Mouse (Mus musculus) liver, adult 2 months (tissue): ENCODE results near the gene Tmem132d. TPM values are rescaled to one million over a fixed set of nuclear protein-coding genes. Genes with fewer than 3 reads are reported as not detected.

Experiments
- DNase-seq: peaks from one replicate; pipeline ENCODE4 v3.0.0-alpha.2; 2011; ENCODE audit warnings: low read depth, low spot score; ENCODE audit errors: extremely low read depth
- H3K27ac ChIP-seq: fragments of 200-500 bp; replicated peaks from 2 replicates; pipeline ENCODE4 v1.5.1; 2012; ENCODE audit warnings: low read depth, mild to moderate bottlenecking, control low read depth, inconsistent platforms, low read length; ENCODE audit not compliant: insufficient read depth
- H3K27me3 ChIP-seq: fragments of 200-500 bp; 2 replicates; pipeline ENCODE4 v1.6.1; 2012; ENCODE audit warnings: mild to moderate bottlenecking, moderate library complexity, low read length, inconsistent platforms; ENCODE audit not compliant: control insufficient read depth, insufficient read depth
- H3K36me3 ChIP-seq: fragments of 200-500 bp; 2 replicates; pipeline ENCODE4 v1.6.1; 2012; ENCODE audit warnings: low read length, inconsistent platforms; ENCODE audit not compliant: control insufficient read depth, insufficient read depth
- H3K4me1 ChIP-seq: fragments of 200-500 bp; 2 replicates; pipeline ENCODE4 v1.6.1; 2011; ENCODE audit warnings: low read length; ENCODE audit not compliant: control insufficient read depth, insufficient read depth
- H3K4me3 ChIP-seq: fragments of 200-500 bp; 2 replicates; pipeline ENCODE4 v1.5.1; 2011; ENCODE audit warnings: low read depth, mild to moderate bottlenecking, control low read depth, low read length, moderate library complexity; ENCODE audit not compliant: insufficient read depth
- H3K79me2 ChIP-seq: fragments of 200-500 bp; 2 replicates; pipeline ENCODE4 v1.6.1; 2012; ENCODE audit warnings: inconsistent platforms, mild to moderate bottlenecking, low read length, moderate library complexity; ENCODE audit not compliant: control insufficient read depth, insufficient read depth
- H3K9ac ChIP-seq: fragments of 200-500 bp; 2 replicates; pipeline ENCODE4 v1.6.1; 2012; ENCODE audit warnings: low read depth, mild to moderate bottlenecking, control low read depth, inconsistent platforms, low read length
- CTCF ChIP-seq: fragments of 200-500 bp; IDR thresholded peaks from 2 replicates; pipeline ENCODE4 v1.5.1; 2011; ENCODE audit warnings: low read depth, low read length, control low read depth
- POLR2A ChIP-seq: fragments of 200-500 bp; IDR thresholded peaks from 2 replicates; pipeline ENCODE4 v1.6.1; 2011; ENCODE audit warnings: low read length, control low read depth; ENCODE audit not compliant: insufficient read depth; ENCODE audit errors: extremely low read depth
- WGBS: fragments of 180-500 bp; shearing (Covaris S2); methylation state at CpG from one replicate; pipeline ENCODE4 v1.1.7; 2018; 5-methylcytosine and 5-hydroxymethylcytosine counted together
- polyA plus RNA-seq: library from polyadenylated mRNA; depleted of rRNA; stranded (reverse); fragments of >200 nt; gene quantifications from 2 replicates; pipeline ENCODE4 v1.2.3, GENCODE M21; 2012
- total RNA-seq: library from RNA; depleted of rRNA; stranded (reverse); fragments of >200 nt; gene quantifications from 2 replicates; pipeline ENCODE4 v1.2.3, GENCODE M21; 2014

Tmem132d gene
- total and polyA plus RNA-seq, 2 experiments: not detected

DNA sequence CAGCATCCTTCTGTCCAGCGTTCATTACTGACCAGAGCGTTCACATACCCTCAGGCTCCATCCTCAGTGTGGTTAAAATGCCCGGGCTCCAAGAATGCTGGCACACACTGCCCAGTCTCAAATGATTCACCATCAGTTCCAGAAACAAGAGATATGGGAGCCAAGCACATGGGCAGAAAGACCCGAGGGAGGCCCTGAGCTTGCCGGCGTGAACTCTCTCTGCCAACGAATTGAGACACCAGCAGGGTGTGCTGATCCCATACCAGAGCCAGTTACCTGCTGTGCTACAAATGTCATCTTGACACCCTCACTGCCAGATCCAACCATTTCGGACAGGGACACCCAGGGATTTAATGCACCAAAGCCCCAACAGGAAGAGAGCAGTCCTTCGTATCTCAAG is 25.3 kb downstream of the Tmem132d start:
- no peak for DNase-seq
- Histone ChIP-seq H3K79me2 (no peaks in the 10 kb centered on the region), H3K4me3 (no peak overlapping the region), H3K27me3 (no peaks in the 10 kb centered on the region), H3K36me3 (no peaks in the 10 kb centered on the region), H3K27ac (no peak overlapping the region), H3K9ac (no peak overlapping the region), H3K4me1 (no peaks in the 10 kb centered on the region)
- WGBS: 80% methylated on average over 9 of the region's 9 CpGs
- TF ChIP-seq POLR2A: no peak
- no peak for TF ChIP-seq CTCF

DNA sequence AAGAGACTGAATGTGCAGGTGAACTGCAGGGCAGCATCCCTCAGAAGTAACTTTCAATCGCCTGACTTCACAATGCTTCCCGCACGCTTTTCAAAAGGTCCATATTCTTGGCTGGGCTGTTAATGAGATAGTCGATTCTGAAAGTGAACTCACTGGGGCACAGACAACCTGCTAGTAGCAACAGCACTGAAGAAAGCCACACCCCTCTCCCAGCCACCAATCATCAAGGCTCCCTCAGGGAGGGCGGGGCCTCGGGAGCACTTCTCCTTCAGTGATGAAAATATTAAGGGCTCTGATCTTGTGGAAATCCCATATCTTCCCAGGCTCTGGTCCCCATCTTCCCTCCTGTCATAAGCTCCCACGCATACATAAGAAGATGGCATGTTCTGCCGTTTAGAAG is 27.8 kb downstream of the Tmem132d start:
- no peak for DNase-seq
- Histone ChIP-seq H3K9ac (no peak overlapping the region), H3K36me3 (no peaks in the 10 kb centered on the region), H3K79me2 (no peaks in the 10 kb centered on the region), H3K27ac (no peak overlapping the region), H3K27me3 (no peaks in the 10 kb centered on the region), H3K4me3 (no peak overlapping the region), H3K4me1 (no peaks in the 10 kb centered on the region)
- 88% methylated on average over 8 of the region's 8 CpGs for WGBS
- TF ChIP-seq POLR2A (no peak), CTCF (no peak)

DNA sequence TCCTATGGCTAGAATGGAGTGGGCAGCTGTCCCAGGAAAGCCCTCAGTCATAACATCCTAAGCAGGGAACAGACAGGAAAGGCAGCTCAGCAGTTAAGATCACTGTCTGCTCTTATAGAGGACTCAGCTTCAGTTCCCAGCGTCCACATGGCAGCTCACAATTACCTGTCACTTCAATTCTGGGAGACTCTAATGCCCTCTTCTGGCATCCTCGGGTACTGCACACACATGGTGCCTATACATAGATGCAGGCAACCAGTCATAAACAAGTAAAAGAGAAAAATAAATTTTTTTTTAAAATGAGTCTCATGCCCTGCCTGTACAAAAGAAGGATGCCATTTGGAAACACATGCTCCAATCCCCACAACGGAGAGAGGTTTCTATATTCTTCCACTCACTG is 28.7 kb downstream of the Tmem132d start:
- Histone ChIP-seq H3K9ac (no peak overlapping the region), H3K79me2 (no peaks in the 10 kb centered on the region), H3K27me3 (no peaks in the 10 kb centered on the region), H3K4me3 (no peak overlapping the region), H3K27ac (no peak overlapping the region), H3K36me3 (no peaks in the 10 kb centered on the region), H3K4me1 (no peaks in the 10 kb centered on the region)
- WGBS: 86% methylated on average over 3 of the region's 3 CpGs
- DNase-seq: no peak
- TF ChIP-seq CTCF (no peak), POLR2A (no peak)

DNA sequence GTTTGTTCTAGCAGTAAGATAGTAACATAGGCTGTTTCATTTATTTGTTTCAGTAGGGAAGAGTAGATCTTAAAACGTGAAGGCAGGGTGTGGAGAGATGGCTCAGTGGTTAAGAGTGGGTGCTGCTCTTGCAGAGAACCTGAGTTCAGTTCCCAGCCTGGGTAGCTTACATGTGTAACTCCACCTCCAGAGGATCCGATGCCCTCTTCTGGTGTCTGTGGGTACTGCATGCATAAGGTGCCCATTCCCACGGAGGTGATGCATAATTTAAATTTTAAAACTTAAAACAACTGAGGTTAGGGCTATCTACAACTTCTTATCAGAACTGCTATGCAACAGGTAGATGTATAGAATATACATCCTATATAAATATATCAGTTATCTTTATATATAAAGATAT is 40.5 kb downstream of the Tmem132d start:
- Histone ChIP-seq H3K9ac (no peak overlapping the region), H3K4me3 (no peak overlapping the region), H3K36me3 (no peaks in the 10 kb centered on the region), H3K27me3 (no peaks in the 10 kb centered on the region), H3K4me1 (no peaks in the 10 kb centered on the region), H3K79me2 (no peaks in the 10 kb centered on the region), H3K27ac (no peak overlapping the region)
- no peak for DNase-seq
- peak; percentile 34; the same call in 1 of the 2 replicates for TF ChIP-seq CTCF
- no peak for TF ChIP-seq POLR2A
- 81% methylated on average over 3 of the region's 3 CpGs for WGBS

DNA sequence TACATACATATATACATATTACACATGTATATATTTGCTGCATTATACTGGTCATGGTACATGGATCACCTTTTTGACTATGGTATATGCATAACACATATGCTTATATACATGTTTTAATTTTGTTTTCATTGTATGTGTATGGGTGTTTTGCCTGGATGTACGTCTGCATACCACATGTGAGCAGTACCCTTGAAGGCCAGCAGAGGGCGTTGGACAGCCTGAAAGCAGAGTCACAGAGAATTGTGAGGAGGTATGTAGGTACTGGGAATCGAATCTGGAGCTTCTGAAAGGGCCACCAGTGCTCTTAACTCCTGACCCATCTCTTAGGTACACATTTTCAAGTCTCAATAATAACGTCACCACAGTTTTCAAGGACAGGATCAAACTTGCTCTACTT is 43.2 kb downstream of the Tmem132d start:
- Histone ChIP-seq H3K27ac (no peak overlapping the region), H3K36me3 (no peaks in the 10 kb centered on the region), H3K27me3 (no peaks in the 10 kb centered on the region), H3K79me2 (no peaks in the 10 kb centered on the region), H3K4me3 (no peak overlapping the region), H3K4me1 (no peaks in the 10 kb centered on the region), H3K9ac (no peak overlapping the region)
- WGBS: 49% methylated on average over 4 of the region's 4 CpGs
- DNase-seq: no peak
- TF ChIP-seq CTCF: peak; percentile 21; the same call in 1 of the 2 replicates
- no peak for TF ChIP-seq POLR2A

DNA sequence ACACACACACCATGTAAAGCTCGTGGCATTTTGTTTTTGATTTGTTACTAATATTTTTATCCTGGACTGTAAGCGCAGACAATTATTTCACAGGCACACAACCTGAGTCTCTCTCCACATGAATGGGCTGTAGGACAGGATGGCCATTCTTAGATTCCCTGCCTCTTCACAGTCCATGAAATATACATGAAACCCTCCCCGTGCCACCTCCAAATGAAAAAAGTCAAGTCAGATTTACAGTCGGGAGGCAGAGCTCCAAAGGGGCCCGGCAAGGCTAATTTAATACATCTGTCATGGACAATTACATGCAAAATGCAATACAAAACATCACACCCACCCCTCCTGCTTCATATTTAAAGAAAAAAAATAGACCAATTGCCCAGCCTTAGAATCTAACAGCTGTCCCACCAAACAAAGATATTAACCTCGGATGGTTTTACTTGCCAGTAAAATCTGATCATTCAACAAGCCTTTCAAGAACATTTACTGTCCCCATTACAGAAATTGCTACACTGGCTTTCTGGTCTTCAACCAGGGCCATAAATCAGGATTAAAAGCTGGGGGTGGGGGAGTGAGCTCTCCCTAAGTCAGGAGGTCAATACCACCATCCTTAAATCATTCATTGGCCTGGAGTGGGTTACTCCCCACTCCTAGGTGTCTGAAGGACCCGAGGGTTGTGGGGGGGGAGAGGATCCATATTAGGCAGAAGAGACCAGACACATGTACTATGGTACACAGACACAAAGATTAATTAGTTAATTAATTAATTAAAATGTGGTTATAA is 44.3 kb downstream of the Tmem132d start:
- no peaks in the 10 kb centered on the region for H3K4me1 ChIP-seq
- H3K9ac ChIP-seq: no peak overlapping the region
- 76% methylated on average over 7 of the region's 7 CpGs for WGBS
- no peak overlapping the region for H3K27ac ChIP-seq
- no peaks in the 10 kb centered on the region for H3K36me3 ChIP-seq
- H3K27me3 ChIP-seq: no peaks in the 10 kb centered on the region
- no peaks in the 10 kb centered on the region for H3K79me2 ChIP-seq
- H3K4me3 ChIP-seq: no peak overlapping the region
- no peak for TF ChIP-seq POLR2A
- TF ChIP-seq CTCF: no peak
- DNase-seq: no peak
